Mouse (Mus musculus): ENCODE measurements around the gene Babam2.

GRCm38 (mm10) chr5:31949389-31949788 lies 251.9 kb downstream of the Babam2 start:
- no peak for TF ChIP-seq CTCF (IDR thresholded peaks at IDR 0.05; ENCODE audit: low read depth)
- no peak for TF ChIP-seq EP300 (IDR thresholded peaks at IDR 0.05; ENCODE audit: low read depth)

Measured in liver, postnatal 0 days (tissue).